Mouse (Mus musculus) heart, adult 8-10 months (tissue): ENCODE results near the gene Amer2. TPM values are rescaled to one million over a fixed set of nuclear protein-coding genes. Genes with fewer than 3 reads are reported as not detected.
"Not testable (repeated sequence)": the region's sequence is repeated elsewhere in the genome, so short reads cannot be mapped to it uniquely, and the experiment has no call there.

Experiments
- DNase-seq: peaks from one replicate; pipeline ENCODE4 v3.0.0; 2022; ENCODE audit warnings: low spot score
- total RNA-seq, 4 experiments: library from RNA; stranded (reverse); gene quantifications; 2 replicates each; pipeline ENCODE4 v1.2.4; 2022

Amer2 gene
- total RNA-seq = not detected

DNA sequence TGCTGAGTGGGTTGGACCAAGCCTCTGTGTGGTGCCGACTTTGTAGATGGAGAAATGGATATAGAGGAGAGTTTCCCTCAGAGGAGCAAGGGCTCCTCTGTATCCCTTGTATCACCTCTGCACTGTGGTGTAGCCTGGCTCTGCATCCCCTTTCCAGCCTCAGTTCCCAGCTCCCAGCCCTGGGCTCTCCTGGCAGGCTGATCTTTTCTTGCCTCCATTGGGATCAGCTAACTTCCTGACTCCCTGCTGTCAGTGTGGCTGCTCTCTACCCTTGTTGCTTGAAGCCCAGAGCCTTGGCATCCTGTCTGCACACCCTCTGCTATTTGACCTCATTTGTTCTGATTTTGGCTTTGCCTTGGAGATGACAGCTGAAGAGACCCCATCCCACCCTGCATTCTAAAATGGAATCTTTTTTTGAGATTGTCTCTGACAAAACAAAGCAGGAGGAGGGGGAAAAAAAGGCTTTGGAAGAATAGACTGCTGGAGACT lies at the start of gene Amer2:
Gene Amer2, plus strand, starts transcription at position 439 of the 489 bp plus-strand sequence.
- DNase-seq = no peak

DNA sequence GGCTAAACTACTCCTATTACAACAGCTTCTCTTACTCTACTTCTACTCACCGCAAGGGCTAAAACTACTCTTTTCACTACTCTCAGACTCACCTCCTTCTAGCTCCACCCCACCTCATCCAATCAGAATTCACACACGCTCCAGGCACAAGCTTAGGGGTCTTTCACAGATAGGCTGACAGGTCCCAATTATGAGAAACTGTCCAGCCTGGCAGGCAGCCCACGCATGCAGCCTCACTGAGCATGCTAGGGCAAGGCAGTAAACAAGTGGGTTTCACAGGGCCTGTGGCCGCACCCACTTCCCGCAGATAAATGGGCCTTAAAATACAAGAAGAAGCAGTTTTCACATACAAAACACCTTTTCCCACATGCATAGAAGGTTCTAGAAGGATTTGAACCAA lies 33.1 kb upstream of the Amer2 start:
- not testable (repeated sequence) for DNase-seq

DNA sequence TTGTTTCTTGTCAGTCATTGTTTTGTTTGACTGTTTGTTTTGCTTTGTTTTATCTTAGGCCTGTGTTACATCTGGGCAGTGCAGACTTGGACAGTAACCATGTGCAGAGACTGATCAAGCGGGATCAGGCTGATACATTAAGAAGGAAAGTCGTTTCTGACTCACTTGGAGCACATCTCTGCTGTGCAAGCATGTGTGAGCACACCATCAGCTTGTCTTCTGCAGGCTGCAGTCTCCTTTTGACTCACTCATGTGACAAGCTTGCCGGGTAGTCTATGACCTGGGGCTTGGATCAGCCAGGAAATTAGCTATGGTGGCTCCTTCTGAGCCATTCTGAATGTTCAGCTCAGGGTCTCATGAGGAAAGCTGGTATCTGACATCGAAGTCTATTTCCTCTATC lies 32.5 kb upstream of the Amer2 start:
- no peak for DNase-seq

DNA sequence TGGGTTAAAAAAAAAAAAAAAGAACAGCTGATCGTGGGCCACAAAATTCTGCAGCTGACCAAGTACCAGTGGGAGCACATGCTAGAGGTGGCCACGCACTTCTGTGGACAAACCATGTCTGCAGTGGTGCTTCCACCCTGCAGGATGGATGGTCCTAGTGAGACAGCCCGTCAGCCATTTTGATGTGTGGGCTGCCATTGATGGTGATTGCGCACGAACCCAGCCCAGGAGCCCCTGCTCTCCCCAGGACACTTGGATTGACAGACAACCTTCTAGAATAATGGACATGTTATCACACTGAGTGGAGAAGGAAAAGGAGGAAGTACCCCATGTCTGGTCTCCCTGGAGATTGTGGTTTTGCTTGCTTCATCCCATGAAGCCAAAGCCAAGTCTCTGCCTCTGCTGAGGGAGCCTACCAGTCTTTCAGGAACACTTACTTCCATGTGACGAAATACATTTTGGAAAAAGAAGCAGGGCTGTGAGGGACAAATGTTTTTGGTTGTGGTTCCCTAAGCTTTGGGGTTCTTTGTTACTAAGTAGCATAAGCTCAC lies 27.7 kb upstream of the Amer2 start:
- DNase-seq = no peak

DNA sequence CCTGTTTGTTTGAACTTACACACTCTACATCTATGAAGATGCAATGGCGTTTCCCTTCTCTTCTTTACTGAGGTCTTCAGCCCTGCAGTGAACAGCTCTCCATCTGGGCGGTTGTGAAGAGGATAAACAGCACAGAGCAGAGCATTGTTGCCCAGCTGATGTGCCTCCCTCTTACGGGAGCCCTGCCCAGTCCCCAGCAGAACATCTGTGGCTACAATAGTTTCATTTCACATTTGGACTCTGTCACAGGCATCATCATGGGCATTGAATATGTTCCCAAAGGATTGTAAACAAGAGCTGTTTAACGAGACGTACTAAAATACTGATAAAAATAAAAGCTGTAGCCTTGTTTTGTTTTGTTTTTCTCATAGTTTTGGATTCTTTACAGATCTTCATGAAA lies 14.7 kb upstream of the Amer2 start:
- no peak for DNase-seq

DNA sequence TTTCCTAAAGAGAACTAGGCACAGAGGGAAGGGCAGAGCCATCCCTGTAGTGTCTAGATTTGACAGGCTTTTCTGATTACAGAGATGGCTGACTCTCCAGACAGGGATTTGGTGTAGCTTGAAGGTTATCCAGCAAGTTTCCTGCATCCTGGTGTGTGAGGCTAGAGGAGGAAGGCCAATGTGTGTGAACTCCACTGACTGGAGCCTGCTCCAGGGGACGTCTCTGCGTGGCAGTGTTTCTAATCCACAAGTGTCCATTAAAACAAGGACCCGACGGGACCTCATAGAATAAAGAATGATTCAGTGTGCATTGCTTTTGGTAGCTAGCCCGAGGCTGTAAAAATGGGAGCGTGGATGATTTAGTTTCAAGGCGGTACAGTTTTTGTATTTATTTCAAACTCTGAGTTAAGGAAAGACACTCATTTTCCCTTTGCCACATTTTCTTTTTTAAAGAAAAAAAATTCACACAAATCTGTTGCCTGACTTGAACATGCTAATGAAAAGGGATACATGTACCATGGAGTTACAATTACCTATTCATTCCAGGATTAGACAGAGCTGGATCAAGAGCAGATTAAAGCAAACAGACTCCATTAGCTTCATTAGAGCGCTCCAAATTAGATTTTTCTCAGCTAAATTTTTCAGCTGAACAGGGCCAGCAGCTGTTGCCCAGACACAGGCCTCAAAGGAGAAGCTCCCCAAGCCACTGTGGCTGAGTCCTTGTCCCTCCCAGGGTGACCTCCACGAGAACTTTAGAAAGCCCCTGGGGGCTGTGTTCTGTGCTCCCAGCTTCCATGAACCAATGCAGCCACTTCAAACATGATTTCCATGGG lies 11.5 kb upstream of the Amer2 start:
- DNase-seq = no peak

DNA sequence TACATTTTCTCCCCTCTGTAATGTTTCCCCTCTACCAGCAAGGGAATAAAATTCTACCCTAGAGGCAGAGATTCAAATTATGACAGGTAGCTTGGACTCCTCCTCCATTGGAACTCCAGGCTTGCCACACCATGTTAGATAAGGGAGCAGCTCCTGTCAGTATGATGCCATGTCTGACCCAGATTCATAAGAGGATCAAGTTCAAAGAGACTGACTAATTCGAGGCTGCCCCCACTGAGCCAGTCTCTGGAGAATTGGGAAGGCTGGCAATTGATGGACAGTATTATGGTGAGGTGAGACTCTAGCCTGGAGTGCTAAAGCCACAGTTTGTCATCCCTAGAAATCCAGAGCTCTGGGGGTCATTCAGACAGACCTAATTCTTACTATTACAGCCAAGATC lies 6.3 kb upstream of the Amer2 start:
- no peak for DNase-seq

DNA sequence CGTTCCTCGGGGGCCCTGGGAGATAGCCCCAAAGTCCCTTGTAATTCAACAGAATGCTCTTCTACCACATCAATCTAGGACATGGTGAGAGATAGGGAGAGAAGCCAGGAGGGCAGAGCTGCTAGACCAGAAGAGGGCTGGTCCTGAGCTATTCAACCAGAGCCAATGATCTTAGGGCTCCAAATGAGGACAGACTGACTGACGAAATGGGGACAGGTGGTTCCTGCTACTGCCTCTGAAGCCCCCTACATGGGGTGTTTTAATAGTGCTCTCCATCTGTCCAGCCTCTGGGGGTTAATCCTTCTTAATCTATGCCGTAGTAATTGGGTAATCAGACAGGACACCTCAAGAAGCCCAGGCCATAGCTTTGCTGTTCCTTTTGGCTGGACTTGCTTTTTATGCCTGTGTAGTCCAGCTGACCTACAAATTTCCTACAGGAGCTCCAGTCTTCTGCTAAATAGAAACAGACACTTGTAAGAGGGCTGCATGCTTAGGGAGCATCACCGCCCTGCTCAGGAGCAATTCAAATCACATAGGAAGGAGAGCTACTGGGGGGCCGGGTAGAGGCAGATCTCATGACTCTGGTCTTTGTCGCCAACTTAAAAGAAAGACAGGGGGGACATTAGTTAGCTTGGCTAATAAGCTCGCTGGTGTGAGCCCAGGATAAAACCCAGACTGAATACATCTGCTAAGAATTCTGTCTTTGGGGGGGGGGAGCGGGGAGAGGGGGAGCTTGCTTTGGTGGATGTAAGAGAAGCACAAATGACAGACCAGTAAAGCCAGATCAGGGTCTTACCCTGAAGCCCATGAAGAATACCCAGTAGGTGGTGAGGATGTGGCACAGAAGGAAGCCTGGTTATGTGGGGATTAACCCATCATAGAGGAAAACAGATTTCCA lies 4.0 kb upstream of the Amer2 start:
- DNase-seq = no peak

DNA sequence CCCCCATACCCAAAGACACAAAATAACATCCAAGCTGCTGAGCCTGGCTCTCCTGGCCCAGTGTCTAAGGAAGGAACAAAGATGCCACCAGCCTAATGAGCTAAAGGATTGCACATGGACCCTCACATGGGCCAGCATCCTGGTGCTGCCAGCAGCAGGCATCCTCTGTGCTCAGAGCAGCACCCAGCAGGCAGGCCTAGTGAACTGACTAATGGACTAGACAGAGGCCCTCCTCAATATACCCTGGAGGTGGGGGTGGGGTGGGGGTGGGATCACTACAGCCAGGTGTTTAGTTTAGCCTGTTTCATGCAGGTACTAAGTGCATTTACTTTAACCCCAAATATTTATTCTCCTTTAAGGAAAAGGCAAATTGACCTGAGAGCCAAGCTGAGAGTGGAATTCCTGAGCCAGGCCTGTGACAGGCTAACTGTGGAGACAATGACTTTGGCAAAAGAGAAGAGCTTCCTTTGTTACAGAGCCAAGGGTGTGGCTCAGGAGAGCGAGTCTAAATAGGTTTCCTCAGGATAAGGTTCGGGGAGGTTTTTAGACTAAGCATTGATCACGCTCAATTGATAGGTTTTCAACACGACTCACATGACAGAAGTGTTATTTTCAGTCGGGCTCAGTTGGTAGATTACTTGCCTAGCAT lies 3.3 kb upstream of the Amer2 start:
- no peak for DNase-seq

DNA sequence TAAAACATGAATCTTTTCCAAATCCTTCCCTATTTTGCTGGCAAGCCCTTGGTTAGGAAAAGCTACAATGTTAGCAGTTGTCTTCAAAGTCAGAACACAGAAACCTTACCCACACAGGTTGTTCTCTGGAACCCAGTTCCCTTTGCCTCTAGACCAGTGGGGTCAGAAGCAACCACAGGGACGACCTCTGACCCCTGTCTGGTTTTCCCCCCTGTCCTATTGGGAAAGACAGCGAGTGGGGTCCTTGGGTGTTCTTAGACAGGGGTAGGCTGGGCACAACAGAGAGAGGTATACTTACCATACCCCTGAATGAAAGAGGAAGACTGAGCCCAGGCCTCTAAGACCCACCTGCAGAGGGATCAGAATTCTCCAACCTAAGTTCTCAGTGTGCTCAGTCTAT lies 4.0 kb downstream of the Amer2 start:
- DNase-seq = no peak

DNA sequence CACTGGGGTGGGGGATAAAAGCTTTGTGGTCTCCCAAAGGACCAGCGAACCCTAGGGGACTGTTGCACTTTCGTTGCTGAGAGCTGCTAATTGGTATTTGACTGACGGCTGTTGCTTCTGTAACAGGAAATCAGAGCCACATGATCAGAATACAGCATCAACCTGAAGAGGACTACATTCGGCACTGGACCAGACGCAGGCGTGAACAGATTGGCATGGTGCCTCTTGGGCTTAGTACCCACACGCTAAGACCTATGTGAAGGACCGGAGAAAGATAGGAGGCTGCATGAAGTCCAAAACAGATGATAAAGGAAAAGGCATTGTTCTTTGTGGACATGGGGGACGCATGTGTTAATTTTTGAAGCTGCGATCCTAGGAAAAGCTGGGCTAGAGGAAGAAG lies 4.5 kb downstream of the Amer2 start:
- DNase-seq = no peak

DNA sequence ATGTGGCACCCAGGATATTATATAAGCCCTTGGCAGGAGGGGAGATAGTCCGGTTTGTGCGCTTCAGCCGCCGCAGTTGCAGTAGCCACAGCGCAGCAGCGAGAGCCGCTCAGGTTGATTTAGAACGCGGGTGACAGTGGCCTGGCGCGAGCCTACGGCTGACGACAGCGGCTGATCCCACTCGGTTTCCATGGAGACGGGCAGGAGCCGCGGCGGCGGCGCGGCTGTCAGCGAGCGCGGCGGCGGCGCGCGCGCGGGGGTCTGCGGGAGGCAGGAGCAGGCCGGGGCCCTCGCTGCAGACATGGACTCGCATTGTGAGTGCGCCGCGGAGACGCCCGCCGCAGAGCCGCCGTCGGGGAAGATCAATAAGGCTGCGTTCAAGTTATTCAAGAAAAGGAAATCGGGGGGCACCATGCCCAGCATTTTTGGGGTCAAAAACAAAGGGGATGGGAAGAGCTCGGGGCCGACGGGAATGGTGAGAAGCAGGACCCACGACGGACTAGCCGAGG lies 5.1 kb downstream of the Amer2 start:
- no peak for DNase-seq

DNA sequence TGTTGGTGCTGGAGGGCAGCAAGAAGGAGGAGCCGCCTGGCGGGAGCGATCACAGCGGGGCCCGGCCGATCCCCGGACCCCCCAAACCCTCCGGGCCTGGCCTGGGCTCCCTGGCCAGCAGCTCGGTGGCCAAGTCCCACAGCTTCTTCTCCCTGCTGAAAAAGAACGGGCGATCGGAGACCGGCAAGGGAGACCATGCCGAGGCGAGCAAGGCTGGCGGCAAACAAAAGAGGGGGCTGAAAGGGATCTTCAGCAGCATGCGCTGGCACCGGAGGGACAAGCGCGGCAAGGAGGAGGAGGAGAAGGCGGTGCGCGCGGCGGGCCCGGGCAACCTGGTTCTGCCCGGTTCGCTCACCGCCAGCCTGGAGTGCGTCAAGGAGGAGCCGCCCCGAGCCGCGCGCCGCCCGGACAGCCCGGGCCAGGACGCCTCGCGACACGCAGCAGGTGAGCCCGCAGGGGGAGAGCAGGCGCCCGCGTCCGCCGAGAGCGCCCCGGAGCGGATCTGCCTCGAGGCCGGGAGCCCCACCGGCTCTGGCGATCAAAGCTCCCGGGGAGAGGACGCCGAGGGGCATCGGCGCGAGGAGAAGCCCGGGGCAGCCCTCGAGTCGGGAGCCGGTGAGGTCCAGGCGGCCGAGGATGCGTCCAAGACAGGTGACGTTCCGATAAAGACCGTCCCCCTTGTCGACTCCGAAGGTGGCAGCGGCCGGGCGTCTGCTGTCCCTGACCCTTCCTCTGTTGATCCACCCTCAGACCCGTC lies 5.7 kb downstream of the Amer2 start:
- DNase-seq = no peak

DNA sequence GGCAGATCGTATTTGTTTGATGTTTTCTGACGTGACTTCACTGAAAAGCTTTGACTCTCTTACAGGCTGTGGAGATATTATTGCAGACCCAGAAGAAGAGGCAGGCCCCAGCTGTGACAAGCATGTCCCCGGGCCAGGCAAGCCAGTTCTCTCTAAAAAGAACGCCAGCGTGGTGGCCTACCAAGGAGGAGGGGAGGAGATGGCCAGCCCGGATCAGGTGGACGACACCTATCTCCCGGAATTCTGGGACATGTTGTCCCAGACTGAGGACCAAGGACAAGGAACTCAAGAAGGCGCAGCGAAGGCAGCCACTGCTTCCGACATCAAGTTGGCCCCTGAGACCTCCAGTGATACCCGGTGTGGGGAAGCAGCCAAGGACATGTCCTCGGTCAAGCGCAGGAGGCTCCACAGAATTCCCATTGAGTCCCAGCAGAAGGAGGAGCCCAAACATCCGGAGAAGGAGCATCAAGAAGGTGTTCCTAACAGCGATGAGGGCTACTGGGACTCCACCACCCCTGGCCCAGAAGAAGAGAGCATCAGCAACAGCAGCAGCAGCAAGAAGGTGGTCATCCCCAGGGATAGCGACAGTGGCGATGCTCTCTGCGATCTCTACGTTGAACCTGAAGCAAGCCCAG lies 6.4 kb downstream of the Amer2 start:
- no peak for DNase-seq

DNA sequence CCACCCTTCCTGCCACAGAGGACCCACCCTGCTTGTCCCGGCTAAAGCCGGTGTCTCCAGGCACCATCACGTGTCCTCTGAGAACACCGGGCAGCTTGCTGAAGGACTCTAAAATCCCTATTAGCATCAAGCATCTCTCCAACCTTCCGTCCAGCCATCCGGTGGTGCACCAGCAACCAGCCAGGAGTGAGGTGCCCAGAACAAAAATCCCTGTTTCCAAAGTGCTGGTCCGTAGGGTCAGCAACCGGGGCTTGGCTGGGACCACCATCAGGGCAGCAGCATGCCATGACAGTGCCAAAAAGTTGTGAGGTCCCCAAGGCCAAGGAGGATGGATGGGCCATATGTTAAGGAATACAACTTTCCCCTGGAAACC lies 6.9 kb downstream of the Amer2 start:
- no peak for DNase-seq

DNA sequence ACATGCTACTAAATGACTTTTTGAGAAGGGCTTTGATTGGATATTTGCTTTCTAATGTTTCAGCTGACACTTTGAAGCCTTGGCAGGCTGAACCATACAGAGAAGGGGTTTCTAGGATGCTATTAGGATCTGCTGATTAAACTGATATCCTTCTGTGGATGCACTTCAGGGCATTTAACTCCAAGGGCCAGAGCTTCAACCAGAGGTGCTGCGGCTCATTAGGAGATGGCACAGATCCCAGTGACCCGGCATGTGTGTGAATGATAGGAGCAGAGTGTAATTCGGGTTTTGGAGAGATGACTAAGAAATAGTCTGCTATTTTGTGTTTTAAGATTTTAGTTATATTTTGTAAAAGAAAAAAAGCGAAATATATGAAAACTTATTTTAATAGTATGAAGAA lies 8.6 kb downstream of the Amer2 start:
- DNase-seq = no peak

DNA sequence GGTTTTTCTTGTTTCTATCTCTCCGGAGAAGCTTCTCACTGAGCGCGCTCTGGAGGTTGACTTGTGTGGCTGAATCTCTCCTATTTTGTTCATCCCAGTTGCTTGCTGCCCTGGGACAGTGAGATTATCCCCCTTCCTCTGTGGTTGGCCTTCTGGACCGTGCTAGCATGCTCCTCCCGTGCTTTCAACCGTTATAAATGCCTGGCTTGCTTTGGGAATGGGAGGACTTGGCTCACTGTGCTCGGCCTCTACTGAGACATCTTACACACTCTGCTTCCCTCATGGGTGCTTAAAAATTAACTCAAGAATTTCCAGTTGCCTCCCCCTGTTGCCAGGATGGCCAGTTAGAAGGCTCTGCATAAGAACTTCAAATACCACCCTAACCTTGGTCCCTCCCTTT lies 10.8 kb downstream of the Amer2 start:
- no peak for DNase-seq

DNA sequence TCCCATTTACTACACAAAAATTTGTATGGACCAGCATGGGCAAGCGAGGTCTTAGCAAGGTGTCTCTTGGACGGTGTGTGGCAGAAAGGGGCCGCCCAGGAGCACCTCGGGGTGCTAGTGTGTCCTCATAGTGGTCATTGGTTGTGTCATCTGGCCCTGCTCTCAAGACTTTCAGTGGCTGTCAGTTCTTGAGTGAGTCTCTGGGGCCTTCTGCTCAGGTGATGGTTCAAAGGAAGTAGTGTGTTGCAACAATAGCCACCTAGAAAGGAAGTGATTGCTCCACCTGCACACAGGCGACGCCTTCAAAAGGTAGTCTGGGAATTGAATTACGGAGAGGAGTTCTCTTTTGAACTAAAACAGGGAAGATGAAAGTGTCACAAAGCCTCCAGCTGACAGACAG lies 11.2 kb downstream of the Amer2 start:
- DNase-seq = no peak

DNA sequence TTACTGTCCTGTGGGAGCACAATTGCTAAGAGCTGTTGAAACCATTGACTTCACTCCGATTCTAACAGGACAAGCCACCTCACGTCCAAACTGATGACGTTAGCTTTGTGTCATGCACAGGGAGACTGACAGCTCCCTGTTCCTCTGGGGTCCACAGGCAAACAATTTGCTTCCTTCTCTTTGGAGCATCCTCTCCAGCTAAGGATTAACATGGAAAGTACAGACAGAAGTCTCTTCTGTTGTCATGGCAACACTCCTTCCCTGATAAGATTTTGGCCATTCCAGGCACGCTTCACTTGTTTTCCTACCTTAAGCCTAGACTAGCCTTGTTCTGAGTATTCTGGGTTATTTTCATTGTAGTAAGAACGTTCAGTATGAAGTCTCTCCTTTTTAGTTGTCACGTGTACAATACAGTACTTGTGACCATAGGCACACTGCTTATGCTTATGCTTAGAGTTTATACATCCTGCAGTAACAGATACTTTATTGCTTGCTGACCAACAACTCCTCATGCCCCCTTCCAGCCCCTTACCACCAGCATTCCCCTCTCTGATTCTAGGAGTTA lies 12.1 kb downstream of the Amer2 start:
- no peak for DNase-seq
